Comparison of ENCODE assay signal across 15 mouse cellular contexts in genomic region chr16:24185989-24186388, GRCm38 (mm10).
"Had no signal": no experiment of that assay in that cellular context is flagged by ENCODE, and none has a peak within 500 bp of the region (broad histone marks: within the 10 kb centered on the region; RNA-seq: fewer than 3 reads in every experiment).

No protein-coding gene starts in this region.

- H3K4me3 ChIP-seq: limb, embryonic 13.5 days; midbrain, embryonic 12.5 days; neural tube, embryonic 15.5 days had no signal

- ATAC-seq: midbrain, embryonic 16.5 days had no signal

- DNase-seq: kidney, adult 11 months; kidney, adult 9 months; kidney, postnatal 36 days; layer of hippocampus, adult 9-11 months; layer of hippocampus, postnatal 36 days; lung, adult 18-20 months; right cerebral cortex, adult 18-20 months; right cerebral cortex, postnatal 25 days had no signal

- H3K27ac ChIP-seq: kidney, postnatal 0 days; limb, embryonic 13.5 days; liver, embryonic 14.5 days; midbrain, embryonic 12.5 days; neural tube, embryonic 15.5 days; stomach, postnatal 0 days had no signal
